Mouse (Mus musculus) midbrain, embryonic 12.5 days (tissue): ENCODE results near the gene Mia3. TPM values are rescaled to one million over a fixed set of nuclear protein-coding genes. Genes with fewer than 3 reads are reported as not detected.

Source experiments
- ATAC-seq: fragments of 200-750 bp; cut with Nextera tagmentation; 2 replicates; pipeline ENCODE4 v1.8.0; 2017; ENCODE audit warnings: low read depth, moderate TSS enrichment, moderate library complexity; ENCODE audit not compliant: low FRiP score
- H3K27ac ChIP-seq: fragments of 300-500 bp; sonication (generic); replicated peaks from 2 replicates; pipeline ENCODE4 v1.5.1; 2016; ENCODE audit warnings: mild to moderate bottlenecking
- H3K27me3 ChIP-seq: fragments of 300-500 bp; sonication (generic); 2 replicates; pipeline ENCODE4 v1.6.1; 2016; ENCODE audit warnings: mild to moderate bottlenecking
- H3K36me3 ChIP-seq: fragments of 300-500 bp; sonication (generic); 2 replicates; pipeline ENCODE4 v1.6.1; 2016
- H3K4me1 ChIP-seq: fragments of 300-500 bp; sonication (generic); 2 replicates; pipeline ENCODE4 v1.6.1; 2016
- H3K4me2 ChIP-seq: fragments of 300-500 bp; sonication (generic); replicated peaks from 2 replicates; pipeline ENCODE4 v1.6.1; 2016; ENCODE audit warnings: mild to moderate bottlenecking, moderate library complexity
- H3K4me3 ChIP-seq: fragments of 300-500 bp; sonication (generic); 2 replicates; pipeline ENCODE4 v1.5.1; 2016; ENCODE audit warnings: mild to moderate bottlenecking
- H3K9ac ChIP-seq: fragments of 300-500 bp; sonication (generic); replicated peaks from 2 replicates; pipeline ENCODE4 v1.6.1; 2016; ENCODE audit warnings: mild to moderate bottlenecking, moderate library complexity
- H3K9me3 ChIP-seq: fragments of 300-500 bp; sonication (generic); 2 replicates; pipeline ENCODE4 v1.6.1; 2016; ENCODE audit warnings: mild to moderate bottlenecking
- WGBS: fragments of 180-500 bp; shearing (Covaris S2); methylation state at CpG from one replicate; pipeline ENCODE4 v1.1.7; 2016; 5-methylcytosine and 5-hydroxymethylcytosine counted together
- polyA plus RNA-seq: library from polyadenylated mRNA; unstranded; fragments of >200 nt; fragmentation: Nextera tagmentation; extraction: Ambion mirVana; gene quantifications from 2 replicates; pipeline ENCODE4 v1.2.1, GENCODE M21; 2016

Mia3 gene
- polyA plus RNA-seq, 1 experiment from 2014 or later: 117 TPM

DNA sequence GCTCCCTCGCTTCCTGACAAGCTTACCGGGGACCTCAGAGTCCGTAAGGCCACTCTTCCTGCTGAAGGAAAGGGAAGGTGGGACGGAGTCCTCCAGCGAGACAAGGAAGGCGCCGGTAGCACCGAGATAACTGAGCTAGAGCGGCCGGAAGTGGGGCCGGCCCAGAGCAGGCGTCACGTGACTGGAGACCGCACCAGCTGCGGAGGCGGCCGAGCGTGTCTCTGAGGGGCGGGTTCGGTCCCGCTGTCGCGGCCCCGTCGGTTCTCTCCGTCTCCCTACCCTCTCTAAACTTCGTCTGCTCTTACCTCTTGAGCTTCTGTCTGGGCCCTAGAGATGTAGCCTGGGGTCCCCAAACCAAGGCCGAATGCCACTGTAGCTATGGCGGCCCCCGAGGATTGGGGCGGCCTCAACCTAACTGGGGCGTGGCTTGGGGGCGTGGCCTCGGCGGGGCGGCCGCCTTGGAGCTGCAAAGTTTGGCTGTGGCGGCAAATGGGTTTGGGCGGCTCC is 72.4 kb downstream of the Mia3 start, which contains the start of gene Brox:
Gene Brox, minus strand, starts transcription at position 393 of the 507 bp plus-strand sequence.
- Histone ChIP-seq H3K9me3 (no peaks in the 10 kb centered on the region), H3K27ac (peak within 1 kb of the TSS; percentile 64), H3K9ac (peak within 1 kb of the TSS; percentile 59), H3K27me3 (no peaks in the 10 kb centered on the region), H3K4me3 (peak within 1 kb of the TSS; percentile 52), H3K4me2 (peak within 1 kb of the TSS; percentile 55), H3K4me1 (no peaks in the 10 kb centered on the region), H3K36me3 (peaks cover 13% of the 10 kb centered on the region)
- WGBS: under 1% methylated on average over 39 of the region's 39 CpGs
- peak; percentile 92 for ATAC-seq

DNA sequence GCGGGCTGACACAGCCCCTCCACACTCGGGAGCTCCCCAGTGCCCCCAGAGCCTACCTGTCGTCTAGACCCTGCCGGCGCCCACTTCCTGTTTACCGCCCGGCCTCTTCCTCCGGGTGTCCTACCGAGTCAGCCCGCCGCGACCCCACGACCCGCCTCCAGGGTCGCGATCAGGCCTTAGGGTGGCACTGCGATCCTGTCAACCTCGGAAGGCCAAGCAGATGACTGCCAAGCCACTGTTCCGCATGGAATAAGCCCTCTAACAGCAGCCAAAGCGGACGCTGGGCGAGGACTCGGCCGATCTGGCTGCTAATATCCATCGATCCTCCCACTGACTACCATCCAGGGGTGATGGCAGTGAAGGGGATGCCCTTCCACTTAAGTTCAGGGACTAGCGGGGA is 72.9 kb downstream of the Mia3 start, which contains the start of gene Aida:
Gene Aida, plus strand, starts transcription at position 126 of the 400 bp plus-strand sequence.
- peak within 1 kb of the TSS; percentile 64 for H3K27ac ChIP-seq

DNA sequence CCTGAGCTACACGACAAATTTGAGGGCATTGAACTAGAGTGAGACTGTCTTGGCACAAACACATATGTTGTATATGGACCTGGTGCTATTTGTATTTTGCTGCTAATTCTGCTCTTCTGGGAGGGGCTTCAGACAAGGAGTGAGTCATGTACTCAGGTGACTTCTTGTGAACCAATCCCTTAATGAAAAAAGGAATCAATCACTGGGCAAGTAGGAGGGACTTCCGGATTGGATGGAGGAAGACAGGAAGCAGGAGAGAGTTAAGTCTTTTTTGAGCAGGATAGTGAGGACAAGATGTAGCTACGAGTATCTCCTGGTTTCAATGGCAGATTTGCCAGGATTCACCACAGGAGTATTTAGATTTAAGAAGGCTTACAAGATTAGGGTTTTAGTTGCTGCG is 79.8 kb downstream of the Mia3 start:
- Histone ChIP-seq H3K27ac (no peak overlapping the region), H3K27me3 (no peaks in the 10 kb centered on the region), H3K9me3 (no peaks in the 10 kb centered on the region), H3K9ac (no peak overlapping the region), H3K36me3 (peaks cover 78% of the 10 kb centered on the region), H3K4me3 (no peak overlapping the region), H3K4me2 (no peak overlapping the region), H3K4me1 (no peaks in the 10 kb centered on the region)
- no peak for ATAC-seq
- 95% methylated on average over 4 of the region's 4 CpGs for WGBS

More for the DNA sequence above, 72.9 kb downstream of the Mia3 start, which contains the start of gene Aida:
- under 1% methylated on average over 26 of the region's 26 CpGs for WGBS
- Histone ChIP-seq H3K27me3 (no peaks in the 10 kb centered on the region), H3K4me2 (peak within 1 kb of the TSS; percentile 55), H3K9ac (peak within 1 kb of the TSS; percentile 59), H3K4me3 (peak within 1 kb of the TSS; percentile 52), H3K36me3 (peaks cover 16% of the 10 kb centered on the region), H3K4me1 (no peaks in the 10 kb centered on the region), H3K9me3 (no peaks in the 10 kb centered on the region)
- peak; percentile 21 for ATAC-seq

DNA sequence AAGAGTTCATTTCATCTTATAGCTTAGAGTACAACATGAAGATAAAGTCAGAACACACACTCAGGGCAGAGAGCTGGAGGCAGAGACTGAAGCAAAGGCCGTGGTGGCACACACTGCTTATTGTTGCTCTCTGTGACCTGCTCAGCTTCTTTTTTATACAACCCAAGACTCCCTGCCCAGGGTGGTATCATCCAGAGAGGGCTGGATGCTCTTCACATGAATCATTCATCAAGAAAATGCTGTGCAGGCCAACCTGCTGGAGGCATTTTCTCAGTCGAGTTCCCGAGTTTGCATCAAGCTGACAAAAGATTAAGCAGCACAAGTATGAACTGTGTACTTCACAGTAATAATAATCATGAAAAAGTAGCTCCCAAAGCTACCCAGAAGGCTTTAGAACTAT is 81.0 kb downstream of the Mia3 start:
- Histone ChIP-seq H3K4me3 (no peak overlapping the region), H3K27me3 (no peaks in the 10 kb centered on the region), H3K4me1 (no peaks in the 10 kb centered on the region), H3K27ac (no peak overlapping the region), H3K9me3 (no peaks in the 10 kb centered on the region), H3K4me2 (no peak overlapping the region), H3K36me3 (peaks cover 86% of the 10 kb centered on the region), H3K9ac (no peak overlapping the region)
- ATAC-seq: no peak
- 88% methylated on average over 3 of the region's 3 CpGs for WGBS

Other genes with a start within 250 kb of the Mia3 start
- 12.2 and 13.2 TPM in 2 replicates for gene Disp1, start 148.0 kb downstream of the Mia3 start, polyA plus RNA-seq
- 68.5 and 69.6 TPM in 2 replicates for gene Aida, start 73.0 kb downstream of the Mia3 start, polyA plus RNA-seq
- gene Brox, start 72.3 kb downstream of the Mia3 start, polyA plus RNA-seq: 77.3 and 77.5 TPM in 2 replicates
- gene Taf1a, start 19.4 kb upstream of the Mia3 start, polyA plus RNA-seq: 19.7 and 22.9 TPM in 2 replicates
- 0.11 and 0.69 TPM in 2 replicates for gene Hhipl2, start 48.7 kb upstream of the Mia3 start, polyA plus RNA-seq